Mouse (Mus musculus) inflammation-experienced regulatory T-cells, adult 6 months (primary cell): Measurements from ENCODE around the gene Hist2h3c2. TPM values are rescaled to one million over a fixed set of nuclear protein-coding genes. Genes with fewer than 3 reads are reported as not detected.
A peak's percentile ranks its signal among the peaks of the same experiment; 100 is the strongest.

Source experiments
- ATAC-seq: one replicate; pipeline ENCODE4 v1.8.0; 2017
- polyA plus RNA-seq, 3 experiments: library from polyadenylated mRNA; unstranded; fragments of 100-300 nt; shearing (Covaris generic); gene quantifications; one replicate each; pipeline ENCODE4 v1.2.1; 2017

The Hist2h3c2 gene
- polyA plus RNA-seq, 3 experiments from 2014 or later: 1.5 TPM; not detected in 2

- ATAC-seq: no peak
These were observed 21.3 kb upstream of the Hist2h3c2 start for GRCm38 (mm10) chr3:96260220-96260619.

GRCm38 (mm10) chr3:96257190-96257589 lies 18.3 kb upstream of the Hist2h3c2 start:
- ATAC-seq: no peak

GRCm38 (mm10) chr3:96255926-96256593 lies 17.1 kb upstream of the Hist2h3c2 start:
- ATAC-seq: peak; percentile 28

GRCm38 (mm10) chr3:96254683-96255355 lies 15.9 kb upstream of the Hist2h3c2 start:
- ATAC-seq: no peak

- ATAC-seq: no peak
These were observed 12.9 kb upstream of the Hist2h3c2 start for GRCm38 (mm10) chr3:96251787-96252186.

GRCm38 (mm10) chr3:96250890-96251289 lies 12.0 kb upstream of the Hist2h3c2 start:
- ATAC-seq: no peak

GRCm38 (mm10) chr3:96249034-96249345 lies 10.1 kb upstream of the Hist2h3c2 start:
- no peak for ATAC-seq

GRCm38 (mm10) chr3:96248141-96249033 lies 9.5 kb upstream of the Hist2h3c2 start:
- ATAC-seq: no peak

- no peak for ATAC-seq
These were observed 8.6 kb upstream of the Hist2h3c2 start for GRCm38 (mm10) chr3:96247356-96248140.

GRCm38 (mm10) chr3:96246427-96246856 lies 7.5 kb upstream of the Hist2h3c2 start, which contains the start of gene Hist2h3c1:
Hist2h3c1 (plus strand) TSS chr3:96246685.
- ATAC-seq: peak; percentile 53

GRCm38 (mm10) chr3:96246018-96246417 lies 7.1 kb upstream of the Hist2h3c2 start:
- peak; percentile 47 for ATAC-seq

GRCm38 (mm10) chr3:96245003-96245886 lies 6.3 kb upstream of the Hist2h3c2 start, which contains the start of gene Hist2h2aa1:
Hist2h2aa1 (plus strand) TSS chr3:96245497.
- ATAC-seq: peak; percentile 75

- ATAC-seq: no peak
These were observed 5.1 kb upstream of the Hist2h3c2 start for GRCm38 (mm10) chr3:96243921-96244572.

- ATAC-seq: no peak
These were observed 1.9 kb upstream of the Hist2h3c2 start for GRCm38 (mm10) chr3:96240799-96241197.

- peak; percentile 79 for ATAC-seq
These were observed 1.2 kb upstream of the Hist2h3c2 start, which contains the start of gene Hist2h2aa2 for GRCm38 (mm10) chr3:96239949-96240798. Hist2h2aa2 (minus strand) TSS chr3:96240276.

- ATAC-seq: no peak
These were observed 919 bp downstream of the Hist2h3c2 start for GRCm38 (mm10) chr3:96237904-96238511.

GRCm38 (mm10) chr3:96237335-96237903 lies 1.5 kb downstream of the Hist2h3c2 start:
- ATAC-seq: no peak

- ATAC-seq: no peak
These were observed 2.0 kb downstream of the Hist2h3c2 start for GRCm38 (mm10) chr3:96236834-96237334.

- ATAC-seq: no peak
These were observed 3.1 kb downstream of the Hist2h3c2 start for GRCm38 (mm10) chr3:96235836-96236235.
